Mouse (Mus musculus) Patski (cell line): ENCODE data around the gene Rnf144b. TPM values are rescaled to one million over a fixed set of nuclear protein-coding genes. Genes with fewer than 3 reads are reported as not detected.

Source experiments
- ATAC-seq: fragments of 100-300 bp; one replicate; pipeline ENCODE4 v1.8.0; 2021
- CTCF ChIA-PET: fragments of 350-600 bp; sonication (Branson Sonifier 250); formaldehyde crosslinking; loops from one replicate; lab custom pipeline; 2022; ENCODE audit warnings: inconsistent platforms; lab: Charles Lee
- POLR2A ChIA-PET: fragments of 350-600 bp; sonication (Branson Sonifier 250); formaldehyde crosslinking; loops from one replicate; lab custom pipeline; 2022; ENCODE audit warnings: antibody characterized with exemption, inconsistent platforms; lab: Charles Lee
- DNase-seq: peaks from one replicate; pipeline ENCODE4 v3.0.0-alpha.2; 2011; ENCODE audit warnings: low read depth, low spot score
- H3K27me3 ChIP-seq: fragments of 371-371 bp; one replicate; pipeline ENCODE4 v1.5.1; 2021
- CTCF ChIP-seq: fragments of 100-300 bp; IDR thresholded peaks from one replicate; pipeline ENCODE4 v1.5.1; 2021
- in situ Hi-C: fragments of 300-500 bp; cut with MboI; formaldehyde crosslinking; loops from 3 replicates; pipeline ENCODE4 v1.11.1; 2018; ENCODE audit warnings: low pct_unique_long_range_greater_than_20kb, mixed read lengths
- polyA plus RNA-seq: library from polyadenylated mRNA; unstranded; gene quantifications from one replicate; pipeline ENCODE4 v1.2.3, GENCODE M21; 2021

The Rnf144b gene
- 4.1 TPM for polyA plus RNA-seq

DNA sequence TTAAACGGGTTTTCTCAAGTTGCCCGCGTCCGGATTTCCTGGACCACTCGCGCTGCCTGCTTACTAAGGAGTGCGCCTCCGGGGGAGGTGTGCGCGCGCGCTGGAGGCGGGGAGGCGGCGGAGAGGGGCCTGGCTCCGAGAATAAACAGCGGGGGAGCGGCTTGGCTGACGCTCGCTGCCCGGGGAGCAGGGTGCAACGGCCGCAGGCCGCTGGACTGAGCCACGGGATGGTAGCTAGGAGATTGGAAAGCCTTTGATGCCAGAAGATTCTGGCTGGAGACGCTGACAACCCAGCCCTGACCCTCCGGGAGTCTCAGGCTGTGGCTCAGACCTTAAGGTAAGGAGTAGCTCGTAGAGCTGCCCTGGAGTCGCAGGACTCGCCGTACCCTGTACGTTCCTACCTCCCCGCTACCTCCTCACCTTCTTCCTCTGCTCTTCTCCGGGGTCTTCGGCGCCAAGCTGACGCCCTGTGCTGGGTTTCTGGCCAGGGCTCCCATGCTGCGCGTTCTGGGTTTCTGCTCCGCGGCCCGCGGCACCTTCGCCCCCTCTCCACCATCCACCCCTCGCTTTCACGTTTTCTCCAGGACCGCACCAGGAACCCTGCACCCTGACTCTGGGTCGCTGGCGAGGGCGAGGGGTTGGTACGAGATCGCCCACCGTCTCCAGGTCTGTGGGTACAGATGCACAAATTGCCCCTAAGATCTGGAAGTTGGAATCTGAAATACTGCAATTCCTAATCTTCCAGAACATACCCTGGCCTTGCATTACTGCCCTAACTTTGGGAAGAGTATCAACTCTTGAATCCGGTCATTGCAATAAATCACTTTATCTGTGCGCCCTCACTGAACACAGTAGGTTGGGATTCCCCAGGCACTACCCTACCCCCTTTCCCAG, at the start of gene Rnf144b:
Gene Rnf144b, plus strand, starts transcription at position 120 of the 894 bp plus-strand sequence.
- no peak for TF ChIP-seq CTCF
- DNase-seq (no peak), ATAC-seq (peak; percentile 70)
- ChIA-PET POLR2A (no interaction called here), CTCF (no interaction called here)
- in situ Hi-C loops: no loop called here
- H3K27me3 ChIP-seq: no peaks in the 10 kb centered on the region

- H3K27me3 ChIP-seq: no peaks in the 10 kb centered on the region
- POLR2A ChIA-PET: no interaction called here
- DNase-seq (no peak), ATAC-seq (no peak)
- CTCF ChIA-PET: no interaction called here
- no peak for TF ChIP-seq CTCF
- in situ Hi-C loops: no loop called here
Observed at GRCm38 (mm10) chr13:47076156-47076555, 46.3 kb upstream of the Rnf144b start.

- ATAC-seq (no peak), DNase-seq (no peak)
- in situ Hi-C loops: no loop called here
- no peak for TF ChIP-seq CTCF
- CTCF ChIA-PET: no interaction called here
- POLR2A ChIA-PET: no interaction called here
- H3K27me3 ChIP-seq: no peaks in the 10 kb centered on the region
Observed at GRCm38 (mm10) chr13:47077367-47077766, 45.1 kb upstream of the Rnf144b start.

DNA sequence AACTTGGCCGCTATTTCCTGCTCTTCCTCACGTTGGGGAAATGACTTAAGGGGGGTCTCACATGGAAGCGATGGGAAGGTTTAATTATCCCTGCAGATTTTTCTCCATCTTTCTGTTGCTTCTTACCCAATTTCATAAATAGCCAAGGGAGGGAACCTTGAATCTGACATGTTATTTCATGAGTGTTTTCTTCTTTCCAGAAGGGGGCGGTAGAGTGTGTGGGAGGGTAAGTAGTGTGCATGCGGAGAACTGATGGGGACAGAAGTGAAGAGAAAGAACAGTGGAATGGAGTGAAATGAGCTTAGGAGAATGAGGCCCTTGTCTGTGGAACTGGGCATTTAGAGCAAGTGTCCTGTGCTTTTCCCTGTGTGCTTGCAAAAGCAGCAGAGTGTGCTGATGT, 43.7 kb upstream of the Rnf144b start:
- ATAC-seq (no peak), DNase-seq (no peak)
- in situ Hi-C loops: no loop called here
- CTCF ChIA-PET: interaction anchor here (1.4 to 2.0 kb wide), 4 partner anchors 9 to 207 kb away, joined by 3 to 7 read pairs (median 4); no protein-coding TSS in a partner anchor
- POLR2A ChIA-PET: no interaction called here
- no peak for TF ChIP-seq CTCF
- no peaks in the 10 kb centered on the region for H3K27me3 ChIP-seq

DNA sequence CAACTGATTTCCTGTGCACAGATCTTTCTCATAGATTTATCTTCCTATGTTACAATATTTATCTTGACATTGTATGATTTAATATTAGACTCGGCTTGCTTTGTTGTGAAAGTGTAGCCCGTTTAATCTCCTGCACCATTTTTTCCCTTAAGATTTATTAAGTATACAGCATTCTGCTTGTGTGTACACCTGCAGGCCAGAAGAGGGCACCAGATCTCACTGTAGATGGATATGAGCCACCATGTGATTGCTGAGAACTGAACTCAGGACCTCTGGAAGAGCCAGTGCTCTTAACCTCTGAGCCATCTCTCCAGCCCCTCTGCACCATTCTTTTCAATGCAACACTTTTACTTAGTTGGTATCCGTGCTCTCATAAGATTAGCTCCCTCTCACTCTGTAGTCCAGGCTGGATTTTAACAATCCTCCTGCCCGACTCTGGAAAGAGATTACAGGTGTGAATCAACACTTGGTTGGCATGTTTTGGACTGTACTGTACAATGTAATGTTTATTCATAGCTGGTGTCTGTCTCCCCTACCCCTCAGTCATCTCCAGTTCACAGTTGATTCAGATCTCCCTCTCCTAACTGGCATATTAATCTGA, 41.5 kb upstream of the Rnf144b start:
- H3K27me3 ChIP-seq: no peaks in the 10 kb centered on the region
- POLR2A ChIA-PET: interaction anchor here (1.0 kb wide), 1 partner anchor 10 kb away, joined by 3 read pairs; no protein-coding TSS in a partner anchor
- in situ Hi-C loops: loop anchor here (5.0 kb wide), 1 partner anchor 206 kb away; no protein-coding TSS in a partner anchor
- CTCF ChIA-PET: interaction anchor here (1.0 to 2.2 kb wide), 2 partner anchors 8 to 10 kb away, joined by 3 to 10 read pairs; no protein-coding TSS in a partner anchor
- ATAC-seq (no peak), DNase-seq (no peak)
- peak; percentile 77 for TF ChIP-seq CTCF

- H3K27me3 ChIP-seq: no peaks in the 10 kb centered on the region
- in situ Hi-C loops: no loop called here
- no peak for DNase-seq
- CTCF ChIA-PET: interaction anchor here (0.8 to 2.2 kb wide), 4 partner anchors 10 to 64 kb away, joined by 3 to 6 read pairs (median 4); no protein-coding TSS in a partner anchor
- no peak for TF ChIP-seq CTCF
- POLR2A ChIA-PET: no interaction called here
- no peak for ATAC-seq
Observed at GRCm38 (mm10) chr13:47088433-47088832, 34.0 kb upstream of the Rnf144b start.

DNA sequence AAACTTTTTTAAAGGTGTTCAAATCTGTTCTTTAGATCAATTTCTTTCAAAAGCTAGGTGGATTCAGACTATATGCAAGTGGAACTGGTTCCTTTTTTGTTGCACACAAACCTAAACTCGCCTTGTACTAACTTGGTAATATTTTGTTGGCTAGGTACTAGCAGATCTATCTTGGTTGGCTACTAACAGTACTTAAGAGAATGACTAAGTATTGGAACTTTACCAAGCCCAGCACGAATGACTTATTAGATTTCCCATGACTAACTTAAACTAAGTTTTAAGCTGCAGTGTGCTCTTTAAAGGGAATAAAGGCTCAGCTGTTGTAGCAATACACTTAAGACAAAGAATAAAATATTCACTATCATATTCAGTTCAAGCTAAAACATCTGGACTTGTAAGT, 33.2 kb upstream of the Rnf144b start:
- no peak for TF ChIP-seq CTCF
- POLR2A ChIA-PET: no interaction called here
- ATAC-seq: no peak

GRCm38 (mm10) chr13:47093791-47094190, 28.7 kb upstream of the Rnf144b start:
- no peak for TF ChIP-seq CTCF
- CTCF ChIA-PET: interaction anchor here (1.2 to 1.6 kb wide), 2 partner anchors 9 to 10 kb away, joined by 3 to 4 read pairs; no protein-coding TSS in a partner anchor
- DNase-seq (peak; percentile 38), ATAC-seq (peak; percentile 31)
- POLR2A ChIA-PET: no interaction called here
- no peaks in the 10 kb centered on the region for H3K27me3 ChIP-seq
- in situ Hi-C loops: no loop called here

More for the DNA sequence above, 33.2 kb upstream of the Rnf144b start:
- no peak for DNase-seq
- in situ Hi-C loops: no loop called here
- no peaks in the 10 kb centered on the region for H3K27me3 ChIP-seq
- CTCF ChIA-PET: interaction anchor here (0.8 to 1.9 kb wide), 3 partner anchors 8 to 63 kb away, joined by 3 to 6 read pairs (median 3); no protein-coding TSS in a partner anchor

- no peak for TF ChIP-seq CTCF
- no peak for ATAC-seq
- in situ Hi-C loops: no loop called here
- CTCF ChIA-PET: no interaction called here
- no peaks in the 10 kb centered on the region for H3K27me3 ChIP-seq
- POLR2A ChIA-PET: no interaction called here
- DNase-seq: no peak
Observed at GRCm38 (mm10) chr13:47096591-47096990, 25.9 kb upstream of the Rnf144b start.

GRCm38 (mm10) chr13:47099265-47099664, 23.2 kb upstream of the Rnf144b start:
- TF ChIP-seq CTCF: no peak
- no peaks in the 10 kb centered on the region for H3K27me3 ChIP-seq
- in situ Hi-C loops: no loop called here
- ATAC-seq: no peak
- POLR2A ChIA-PET: no interaction called here
- CTCF ChIA-PET: no interaction called here
- no peak for DNase-seq

- DNase-seq (no peak), ATAC-seq (no peak)
- TF ChIP-seq CTCF: no peak
- in situ Hi-C loops: no loop called here
- ChIA-PET CTCF (no interaction called here), POLR2A (no interaction called here)
- no peaks in the 10 kb centered on the region for H3K27me3 ChIP-seq
Observed at GRCm38 (mm10) chr13:47100587-47100986, 21.9 kb upstream of the Rnf144b start.
